Mouse (Mus musculus) stomach, embryonic 16.5 days (tissue): ENCODE measurements around the gene Dgat2l6. TPM values are rescaled to one million over a fixed set of nuclear protein-coding genes. Genes with fewer than 3 reads are reported as not detected.

Experiments used
- ATAC-seq: fragments of 200-750 bp; cut with Nextera tagmentation; 2 replicates; pipeline ENCODE4 v1.8.0; 2017; ENCODE audit warnings: moderate number of reproducible peaks, moderate TSS enrichment; ENCODE audit not compliant: insufficient read depth, low FRiP score
- H3K27ac ChIP-seq: fragments of 300-500 bp; sonication (generic); 2 replicates; pipeline ENCODE4 v1.5.1; 2014; ENCODE audit warnings: low read length
- H3K27me3 ChIP-seq: fragments of 300-500 bp; sonication (generic); 2 replicates; pipeline ENCODE4 v1.6.1; 2014; ENCODE audit warnings: low read length, control low read depth, mixed read lengths; ENCODE audit not compliant: control insufficient read depth, insufficient read depth
- H3K36me3 ChIP-seq: fragments of 300-500 bp; sonication (generic); 2 replicates; pipeline ENCODE4 v1.6.1; 2014; ENCODE audit warnings: low read length; ENCODE audit not compliant: control insufficient read depth, insufficient read depth
- H3K4me1 ChIP-seq: fragments of 300-500 bp; sonication (generic); 2 replicates; pipeline ENCODE4 v1.6.1; 2014; ENCODE audit warnings: low read length, control low read depth, mixed read lengths; ENCODE audit not compliant: control insufficient read depth, insufficient read depth
- H3K4me2 ChIP-seq: fragments of 300-500 bp; sonication (generic); 2 replicates; pipeline ENCODE4 v1.6.1; 2014; ENCODE audit warnings: low read depth, low read length, mixed read lengths
- H3K4me3 ChIP-seq: fragments of 300-500 bp; sonication (generic); replicated peaks from 2 replicates; pipeline ENCODE4 v1.5.1; 2014; ENCODE audit warnings: mild to moderate bottlenecking, low read length
- H3K9ac ChIP-seq: fragments of 300-500 bp; sonication (generic); 2 replicates; pipeline ENCODE4 v1.6.1; 2014; ENCODE audit warnings: low read length
- H3K9me3 ChIP-seq: fragments of 300-500 bp; sonication (generic); replicated peaks from 2 replicates; pipeline ENCODE4 v1.6.1; 2016; ENCODE audit warnings: low read length, control low read depth; ENCODE audit not compliant: control insufficient read depth
- WGBS: fragments of 180-500 bp; shearing (Covaris S2); extraction: QIAGEN DNeasy Blood & Tissue Kit; methylation state at CpG from one replicate; pipeline ENCODE4 v1.1.7; 2014; 5-methylcytosine and 5-hydroxymethylcytosine counted together
- polyA plus RNA-seq: library from polyadenylated mRNA; unstranded; fragments of >200 nt; fragmentation: Nextera tagmentation; extraction: Ambion mirVana; gene quantifications from 2 replicates; pipeline ENCODE4 v1.2.1, GENCODE M21; 2015

The Dgat2l6 gene
- polyA plus RNA-seq, result not detected in 2 replicates

DNA sequence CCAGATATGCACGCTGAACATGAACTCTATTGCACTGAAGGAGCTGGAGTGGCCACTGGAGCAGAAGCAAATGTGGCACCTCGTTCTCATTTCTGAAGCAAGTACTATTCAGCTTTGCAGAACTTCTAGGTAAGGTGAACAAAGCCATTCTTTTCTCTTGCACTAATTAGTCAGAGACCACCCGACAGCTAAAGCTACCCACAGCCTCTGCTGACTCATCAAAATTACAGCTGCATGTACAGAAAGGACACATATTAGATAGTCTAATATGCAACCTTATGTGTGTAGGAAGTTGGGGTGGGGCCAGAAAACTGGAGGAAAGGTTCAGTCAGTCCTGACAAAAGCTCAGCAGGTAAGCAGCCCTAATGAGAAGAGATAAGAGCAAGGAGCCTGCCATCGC lies at the start of gene Dgat2l6:
TSS of gene Dgat2l6 (plus strand) at position 368 of the 400 bp plus-strand sequence.
- Histone ChIP-seq H3K4me3 (no peak within 1 kb of the TSS), H3K4me2 (no peak within 1 kb of the TSS), H3K27ac (no peak within 1 kb of the TSS), H3K9ac (no peak within 1 kb of the TSS), H3K27me3 (peaks cover 3% of the 10 kb centered on the region; the same call in 1 of the 2 replicates), H3K4me1 (no peaks in the 10 kb centered on the region), H3K9me3 (no peaks in the 10 kb centered on the region), H3K36me3 (no peaks in the 10 kb centered on the region)
- ATAC-seq, result no peak
- 87% methylated on average over 4 of the region's 4 CpGs for WGBS

DNA sequence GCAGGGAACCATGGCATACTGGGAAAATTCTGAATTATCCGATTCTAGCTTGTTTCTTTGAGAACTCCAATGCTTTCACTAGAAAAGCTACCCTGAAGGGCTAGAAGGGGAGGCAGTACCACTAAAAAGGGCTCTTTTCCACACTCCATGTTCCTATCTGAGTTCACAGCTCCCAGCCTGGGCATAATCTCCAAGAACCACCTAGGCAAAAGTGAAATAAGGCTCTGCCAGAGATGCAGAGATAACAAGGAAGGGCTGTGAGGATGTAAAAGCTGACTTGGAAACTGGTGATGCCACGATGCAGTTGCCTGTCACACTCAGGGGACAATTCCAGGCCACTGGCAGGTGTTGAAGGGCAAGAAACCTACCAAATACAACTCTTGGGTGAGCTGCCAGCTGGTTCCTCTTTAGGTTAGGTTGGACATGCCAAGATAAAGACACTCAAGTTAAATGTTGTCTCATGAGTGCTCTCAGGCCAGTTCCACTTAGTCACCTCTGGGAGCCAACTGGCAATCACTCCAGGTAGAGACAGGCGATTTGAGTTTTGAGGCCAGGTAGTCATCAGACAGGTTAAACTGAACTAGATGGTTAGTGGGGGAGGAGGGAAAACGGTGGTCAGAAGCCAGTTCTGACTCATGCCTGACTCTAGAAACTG lies 48.9 kb upstream of the Dgat2l6 start:
- Histone ChIP-seq H3K4me2 (no peak overlapping the region), H3K9ac (no peak overlapping the region), H3K36me3 (no peaks in the 10 kb centered on the region), H3K9me3 (no peaks in the 10 kb centered on the region), H3K27me3 (no peaks in the 10 kb centered on the region; the same call in 1 of the 2 replicates), H3K27ac (no peak overlapping the region), H3K4me3 (no peak overlapping the region), H3K4me1 (no peaks in the 10 kb centered on the region)
- no peak for ATAC-seq
- 65% methylated on average over 4 of the region's 4 CpGs for WGBS

DNA sequence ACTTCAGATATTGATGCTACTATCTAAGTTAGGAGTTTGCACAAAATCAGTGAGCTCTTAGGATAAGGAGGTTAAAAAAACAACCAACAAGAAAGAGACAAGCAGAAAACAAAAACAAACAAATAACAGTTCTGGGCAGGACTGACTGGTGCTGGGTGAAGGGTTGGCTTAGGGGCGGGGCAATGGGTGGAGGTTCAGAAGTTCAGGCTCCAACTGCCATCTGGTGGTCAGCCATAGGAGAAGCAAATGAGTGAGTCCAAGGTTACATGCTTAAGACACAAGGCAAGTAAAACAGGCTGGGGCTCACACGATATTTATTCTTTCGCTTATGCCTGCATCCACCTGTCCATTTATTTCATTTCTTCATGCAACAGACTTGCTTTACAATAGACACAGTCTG lies 44.3 kb upstream of the Dgat2l6 start:
- no peak overlapping the region for H3K4me2 ChIP-seq
- peak; percentile 62; the same call in 1 of the 2 replicates for ATAC-seq
- H3K4me1 ChIP-seq, result no peaks in the 10 kb centered on the region
- H3K9me3 ChIP-seq, result no peaks in the 10 kb centered on the region
- H3K4me3 ChIP-seq, result no peak overlapping the region
- WGBS, result 28% methylated on average over 3 of the region's 3 CpGs
- H3K27me3 ChIP-seq, result no peaks in the 10 kb centered on the region
- H3K36me3 ChIP-seq, result no peaks in the 10 kb centered on the region
- H3K27ac ChIP-seq, result no peak overlapping the region
- H3K9ac ChIP-seq, result no peak overlapping the region

DNA sequence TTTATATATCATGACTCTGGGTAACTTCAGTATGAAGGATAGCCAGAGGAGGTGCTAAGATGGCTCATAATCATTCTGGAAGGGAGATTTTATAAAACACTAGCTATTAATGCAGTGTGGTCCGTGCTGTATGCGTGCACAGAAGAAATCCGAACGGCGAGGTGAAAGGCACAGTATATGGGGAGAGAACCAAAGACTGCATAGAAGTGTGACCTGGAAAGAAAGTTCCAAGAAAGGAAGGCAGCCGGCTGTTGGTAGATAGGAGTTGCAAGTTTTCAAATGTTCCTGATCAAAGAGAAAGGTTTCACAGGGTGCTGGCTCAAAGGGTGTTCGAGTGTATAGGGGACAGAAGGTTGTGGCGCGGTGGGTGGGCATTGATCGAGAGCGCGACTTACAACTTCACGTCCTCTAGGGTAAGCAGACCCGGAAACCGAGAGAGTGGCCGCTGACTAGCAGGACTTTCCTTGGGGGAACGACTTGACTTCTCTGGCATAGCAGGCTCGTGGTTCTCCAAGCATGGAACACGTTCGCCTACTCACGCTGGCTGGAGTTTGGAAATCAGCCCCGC lies 31.1 kb upstream of the Dgat2l6 start:
- Histone ChIP-seq H3K9me3 (no peaks in the 10 kb centered on the region), H3K36me3 (no peaks in the 10 kb centered on the region; the same call in 1 of the 2 replicates), H3K27me3 (no peaks in the 10 kb centered on the region; the same call in 1 of the 2 replicates), H3K27ac (no peak overlapping the region; the same call in 1 of the 2 replicates), H3K4me1 (no peaks in the 10 kb centered on the region), H3K4me2 (peak overlapping the region; percentile 58), H3K4me3 (peak overlapping the region; percentile 51), H3K9ac (peak overlapping the region; percentile 63)
- WGBS, result 16% methylated on average over 22 of the region's 22 CpGs
- ATAC-seq, result 0 out of 2 replicates have a peak, but pooled peaks have one; percentile 8

DNA sequence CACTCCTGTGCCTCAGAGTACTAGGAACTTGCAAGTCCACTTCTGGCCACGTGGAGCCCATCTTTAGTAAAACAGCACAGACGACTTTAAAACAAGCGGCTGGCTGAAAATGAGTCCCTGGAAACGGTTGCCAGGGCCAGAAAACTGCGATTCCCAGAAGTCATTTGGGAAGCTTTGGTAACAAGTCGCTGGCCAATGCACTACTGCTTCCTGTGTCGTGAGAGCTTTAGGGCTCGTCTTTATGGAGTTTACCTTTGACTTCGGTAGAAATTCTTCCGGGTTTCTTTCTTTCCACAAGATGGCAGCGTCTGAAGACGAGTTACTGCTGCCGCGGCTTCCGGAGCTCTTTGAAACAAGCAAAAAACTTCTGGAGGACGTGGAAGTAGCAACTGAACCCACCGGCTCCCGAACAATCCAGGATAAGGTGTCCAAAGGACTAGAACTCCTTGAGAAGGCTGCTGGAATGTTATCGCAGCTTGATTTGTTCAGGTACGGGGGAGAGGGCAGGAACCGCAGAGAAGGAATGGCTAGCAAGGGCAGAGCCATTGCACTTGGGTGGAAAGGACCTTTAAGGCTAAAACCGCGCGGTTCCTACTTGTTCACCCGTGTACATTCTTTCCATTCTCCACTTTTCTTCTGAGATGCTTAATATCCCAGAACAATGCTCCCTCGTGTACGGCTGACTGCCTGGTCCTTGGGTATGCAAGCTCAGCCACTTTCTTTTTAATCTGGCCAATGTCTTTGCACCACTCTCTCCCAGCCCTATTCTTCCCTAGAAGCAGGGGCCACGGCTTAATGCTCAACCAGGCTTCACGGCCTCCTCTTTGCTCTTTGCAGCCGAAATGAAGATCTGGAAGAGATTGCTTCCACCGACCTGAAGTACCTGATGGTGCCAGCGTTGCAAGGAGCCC lies 30.3 kb upstream of the Dgat2l6 start, which contains the start of gene Igbp1:
TSS of gene Igbp1 (plus strand) at position 224 of the 911 bp plus-strand sequence.
- H3K27me3 ChIP-seq, result no peaks in the 10 kb centered on the region; the same call in 1 of the 2 replicates
- H3K4me2 ChIP-seq, result peak within 1 kb of the TSS; percentile 67
- peak within 1 kb of the TSS; percentile 63 for H3K9ac ChIP-seq
- no peaks in the 10 kb centered on the region; the same call in 1 of the 2 replicates for H3K36me3 ChIP-seq
- WGBS, result 10% methylated on average over 32 of the region's 32 CpGs
- H3K9me3 ChIP-seq, result no peaks in the 10 kb centered on the region
- H3K27ac ChIP-seq, result peak within 1 kb of the TSS; percentile 3; the same call in 1 of the 2 replicates
- peak; percentile 94 for ATAC-seq
- peak within 1 kb of the TSS; percentile 51 for H3K4me3 ChIP-seq
- H3K4me1 ChIP-seq, result no peaks in the 10 kb centered on the region

DNA sequence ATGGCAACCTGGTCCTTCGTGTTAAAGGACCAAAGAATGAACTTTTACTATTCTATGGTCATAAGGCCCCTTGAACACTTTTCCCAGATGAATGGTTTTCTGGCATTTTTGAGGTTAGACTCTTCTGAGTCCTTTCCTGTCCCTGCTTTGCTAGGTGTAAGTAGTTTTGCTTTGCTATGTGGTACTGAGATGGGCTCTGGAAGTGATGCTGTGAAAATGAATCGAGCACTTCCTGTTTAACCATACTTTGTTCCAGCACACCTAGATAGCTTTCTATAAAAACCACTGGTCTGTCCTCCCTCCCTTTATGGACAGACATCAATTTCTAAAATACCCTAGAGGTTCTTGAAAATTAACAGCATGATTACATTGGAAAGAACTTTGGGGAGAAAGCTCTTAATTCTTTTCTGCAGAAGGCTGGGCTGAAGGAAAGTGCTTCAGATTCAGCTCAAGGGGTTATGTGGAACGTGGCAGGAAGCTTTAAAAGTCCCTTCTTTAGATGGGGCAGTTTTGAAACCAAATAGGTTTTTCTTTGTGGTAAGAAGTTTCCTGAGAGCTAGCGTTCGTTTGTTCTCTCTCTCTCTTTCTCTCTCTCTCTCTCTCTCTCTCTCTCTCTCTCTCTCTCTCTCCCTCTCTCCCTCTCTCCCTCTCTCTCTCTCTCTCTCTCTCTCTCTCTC lies 20.3 kb upstream of the Dgat2l6 start:
- no peaks in the 10 kb centered on the region for H3K36me3 ChIP-seq
- WGBS, result 84% methylated on average over 5 of the region's 5 CpGs
- H3K9me3 ChIP-seq, result no peaks in the 10 kb centered on the region
- no peak overlapping the region for H3K27ac ChIP-seq
- H3K4me3 ChIP-seq, result no peak overlapping the region
- no peak overlapping the region for H3K9ac ChIP-seq
- peaks cover 3% of the 10 kb centered on the region; the same call in 1 of the 2 replicates for H3K27me3 ChIP-seq
- H3K4me1 ChIP-seq, result no peaks in the 10 kb centered on the region
- no peak for ATAC-seq
- H3K4me2 ChIP-seq, result no peak overlapping the region

DNA sequence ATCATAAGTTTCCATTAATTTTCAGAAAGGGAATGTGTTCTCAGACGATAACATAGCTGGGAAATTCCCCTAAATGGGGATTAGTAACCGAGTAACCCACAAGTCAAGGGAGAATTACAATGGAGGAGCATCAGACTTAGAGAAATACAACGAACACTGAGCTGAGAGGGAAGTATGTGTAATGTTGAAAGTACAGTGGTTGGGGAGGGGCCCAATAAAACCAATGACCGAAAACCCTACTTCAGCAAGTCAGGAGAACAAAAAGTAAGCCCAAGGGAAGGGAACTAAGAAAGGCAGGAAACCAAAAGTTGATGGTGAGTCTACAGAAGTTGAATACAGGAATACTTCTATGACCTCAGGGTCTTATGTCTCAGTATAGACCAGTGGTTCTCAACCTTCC lies 16.5 kb upstream of the Dgat2l6 start:
- Histone ChIP-seq H3K27ac (no peak overlapping the region), H3K4me2 (no peak overlapping the region), H3K4me1 (no peaks in the 10 kb centered on the region), H3K27me3 (peaks cover 3% of the 10 kb centered on the region; the same call in 1 of the 2 replicates), H3K4me3 (no peak overlapping the region), H3K36me3 (no peaks in the 10 kb centered on the region), H3K9me3 (no peaks in the 10 kb centered on the region), H3K9ac (no peak overlapping the region)
- WGBS, result 86% methylated on average over 4 of the region's 4 CpGs
- no peak for ATAC-seq

DNA sequence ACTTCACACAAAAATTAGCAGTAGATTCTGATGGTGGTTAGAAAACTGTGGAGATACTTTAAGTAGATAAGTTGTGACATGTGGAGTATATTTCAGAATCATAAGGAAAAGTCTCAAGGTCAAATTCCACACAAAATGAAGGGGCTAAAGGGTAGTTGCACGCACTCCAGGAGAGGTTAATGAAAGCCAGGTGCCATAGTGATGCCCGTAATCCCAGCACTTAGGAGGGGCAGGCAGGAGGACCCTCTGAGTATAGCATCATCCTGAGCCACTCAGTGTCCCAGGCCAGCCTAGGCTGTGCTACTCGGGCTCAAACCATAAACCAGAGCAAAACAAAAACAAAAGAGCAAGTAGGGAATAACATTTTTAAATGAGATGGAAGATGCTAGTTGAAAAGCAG lies 14.7 kb upstream of the Dgat2l6 start:
- Histone ChIP-seq H3K27ac (no peak overlapping the region), H3K4me3 (no peak overlapping the region), H3K36me3 (no peaks in the 10 kb centered on the region), H3K4me2 (no peak overlapping the region), H3K4me1 (no peaks in the 10 kb centered on the region), H3K9me3 (no peaks in the 10 kb centered on the region), H3K9ac (no peak overlapping the region), H3K27me3 (peaks cover 3% of the 10 kb centered on the region; the same call in 1 of the 2 replicates)
- WGBS, result 87% methylated on average over 3 of the region's 3 CpGs
- ATAC-seq, result no peak
